Mouse (Mus musculus) neural tube, embryonic 12.5 days (tissue): ENCODE results near the gene Aco1. TPM values are rescaled to one million over a fixed set of nuclear protein-coding genes. Genes with fewer than 3 reads are reported as not detected.

Source experiments
- ATAC-seq: fragments of 200-750 bp; cut with Nextera tagmentation; 2 replicates; pipeline ENCODE4 v1.8.0; 2017; ENCODE audit warnings: low read depth, mild to moderate bottlenecking, moderate TSS enrichment, moderate library complexity; ENCODE audit not compliant: low FRiP score
- H3K27ac ChIP-seq: fragments of 300-500 bp; sonication (generic); 2 replicates; pipeline ENCODE4 v1.5.1; 2016
- H3K27me3 ChIP-seq: fragments of 300-500 bp; sonication (generic); replicated peaks from 2 replicates; pipeline ENCODE4 v1.6.1; 2016; ENCODE audit warnings: mild to moderate bottlenecking
- H3K36me3 ChIP-seq: fragments of 300-500 bp; sonication (generic); 2 replicates; pipeline ENCODE4 v1.6.1; 2016; ENCODE audit warnings: mild to moderate bottlenecking
- H3K4me1 ChIP-seq: fragments of 300-500 bp; sonication (generic); 2 replicates; pipeline ENCODE4 v1.6.1; 2016
- H3K4me2 ChIP-seq: fragments of 300-500 bp; sonication (generic); replicated peaks from 2 replicates; pipeline ENCODE4 v1.6.1; 2016; ENCODE audit warnings: mild to moderate bottlenecking
- H3K4me3 ChIP-seq: fragments of 300-500 bp; sonication (generic); 2 replicates; pipeline ENCODE4 v1.5.1; 2016
- H3K9ac ChIP-seq: fragments of 300-500 bp; sonication (generic); 2 replicates; pipeline ENCODE4 v1.6.1; 2016; ENCODE audit warnings: mild to moderate bottlenecking
- H3K9me3 ChIP-seq: fragments of 300-500 bp; sonication (generic); 2 replicates; pipeline ENCODE4 v1.6.1; 2016; ENCODE audit warnings: mild to moderate bottlenecking
- WGBS: fragments of 180-500 bp; shearing (Covaris S2); methylation state at CpG from one replicate; pipeline ENCODE4 v1.1.7; 2016; 5-methylcytosine and 5-hydroxymethylcytosine counted together
- polyA plus RNA-seq: library from polyadenylated mRNA; unstranded; fragments of >200 nt; fragmentation: Nextera tagmentation; extraction: Ambion mirVana; gene quantifications from 2 replicates; pipeline ENCODE4 v1.2.1, GENCODE M21; 2016

Aco1 gene
- polyA plus RNA-seq, 1 experiment from 2014 or later: 58.5 TPM

DNA sequence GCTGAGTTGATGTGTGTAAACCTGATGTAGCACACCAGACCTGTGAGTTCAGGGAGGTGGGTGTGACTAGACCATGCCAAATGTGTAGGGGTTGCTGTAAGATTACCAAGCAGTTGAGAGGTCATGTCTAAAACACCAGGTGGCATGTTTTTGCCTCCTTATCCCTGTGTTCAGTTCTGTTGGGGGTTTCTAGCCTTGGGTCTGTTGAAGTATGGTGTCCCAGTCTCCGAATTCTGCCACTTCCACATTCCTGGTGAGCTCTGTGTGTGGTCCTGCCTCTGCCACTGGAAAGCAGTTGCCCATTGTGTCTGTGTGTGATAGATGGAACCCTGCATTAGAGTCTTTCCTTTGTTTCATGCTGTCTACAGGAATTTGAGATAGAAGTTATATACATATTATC lies 1.7 kb downstream of the Aco1 start:
- H3K4me1 ChIP-seq: peaks cover 16% of the 10 kb centered on the region
- ATAC-seq: no peak
- H3K27me3 ChIP-seq: no peaks in the 10 kb centered on the region
- WGBS: 20% methylated on average over 1 of the region's 1 CpGs
- H3K36me3 ChIP-seq: no peaks in the 10 kb centered on the region
- H3K9me3 ChIP-seq: no peaks in the 10 kb centered on the region
- no peak overlapping the region for H3K9ac ChIP-seq
- H3K4me3 ChIP-seq: peak overlapping the region; percentile 79
- H3K4me2 ChIP-seq: peak overlapping the region; percentile 73
- H3K27ac ChIP-seq: no peak overlapping the region

DNA sequence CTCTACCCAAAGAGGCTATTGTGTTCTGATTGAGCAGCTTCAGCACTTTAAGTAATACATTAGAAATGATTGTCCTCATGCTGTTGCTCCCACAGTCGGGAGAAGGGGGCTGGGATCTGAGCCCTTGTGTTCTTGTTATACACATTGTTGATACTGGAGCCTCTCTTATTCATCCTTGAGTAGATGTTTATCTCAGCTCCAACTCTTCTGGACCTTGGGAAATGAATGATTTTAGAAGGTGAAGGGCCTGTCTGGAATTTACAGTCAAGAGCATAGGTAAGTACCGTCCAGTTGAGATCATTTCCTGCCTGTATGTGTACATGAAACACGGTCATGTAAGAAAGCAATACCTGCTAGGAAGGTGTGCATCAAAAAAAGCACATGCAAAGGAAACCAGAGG lies 2.1 kb downstream of the Aco1 start:
- Histone ChIP-seq H3K27ac (no peak overlapping the region), H3K4me2 (peak overlapping the region; percentile 73), H3K4me1 (peaks cover 16% of the 10 kb centered on the region), H3K9ac (no peak overlapping the region), H3K4me3 (no peak overlapping the region), H3K36me3 (no peaks in the 10 kb centered on the region), H3K27me3 (no peaks in the 10 kb centered on the region), H3K9me3 (no peaks in the 10 kb centered on the region)
- ATAC-seq: no peak
- 70% methylated on average over 3 of the region's 3 CpGs for WGBS

GRCm38 (mm10) chr4:40148281-40148680 lies 5.4 kb downstream of the Aco1 start:
- Histone ChIP-seq H3K27me3 (no peaks in the 10 kb centered on the region), H3K9me3 (no peaks in the 10 kb centered on the region), H3K4me1 (peaks cover 10% of the 10 kb centered on the region), H3K4me3 (no peak overlapping the region), H3K4me2 (no peak overlapping the region), H3K36me3 (no peaks in the 10 kb centered on the region), H3K9ac (no peak overlapping the region), H3K27ac (no peak overlapping the region)
- WGBS: 94% methylated on average over 5 of the region's 5 CpGs
- ATAC-seq: no peak

GRCm38 (mm10) chr4:40150046-40150445 lies 7.2 kb downstream of the Aco1 start:
- H3K27ac ChIP-seq: no peak overlapping the region
- no peaks in the 10 kb centered on the region for H3K9me3 ChIP-seq
- WGBS: 90% methylated on average over 7 of the region's 7 CpGs
- H3K27me3 ChIP-seq: no peaks in the 10 kb centered on the region
- no peak for ATAC-seq
- no peak overlapping the region for H3K4me3 ChIP-seq
- H3K4me2 ChIP-seq: no peak overlapping the region
- H3K36me3 ChIP-seq: no peaks in the 10 kb centered on the region
- no peak overlapping the region for H3K9ac ChIP-seq
- no peaks in the 10 kb centered on the region for H3K4me1 ChIP-seq

GRCm38 (mm10) chr4:40152771-40153170 lies 9.9 kb downstream of the Aco1 start:
- no peaks in the 10 kb centered on the region for H3K9me3 ChIP-seq
- no peaks in the 10 kb centered on the region for H3K4me1 ChIP-seq
- WGBS: 96% methylated on average over 2 of the region's 2 CpGs
- no peak overlapping the region for H3K4me3 ChIP-seq
- H3K36me3 ChIP-seq: no peaks in the 10 kb centered on the region
- H3K4me2 ChIP-seq: no peak overlapping the region
- no peaks in the 10 kb centered on the region for H3K27me3 ChIP-seq
- no peak overlapping the region for H3K9ac ChIP-seq
- no peak for ATAC-seq
- H3K27ac ChIP-seq: no peak overlapping the region

DNA sequence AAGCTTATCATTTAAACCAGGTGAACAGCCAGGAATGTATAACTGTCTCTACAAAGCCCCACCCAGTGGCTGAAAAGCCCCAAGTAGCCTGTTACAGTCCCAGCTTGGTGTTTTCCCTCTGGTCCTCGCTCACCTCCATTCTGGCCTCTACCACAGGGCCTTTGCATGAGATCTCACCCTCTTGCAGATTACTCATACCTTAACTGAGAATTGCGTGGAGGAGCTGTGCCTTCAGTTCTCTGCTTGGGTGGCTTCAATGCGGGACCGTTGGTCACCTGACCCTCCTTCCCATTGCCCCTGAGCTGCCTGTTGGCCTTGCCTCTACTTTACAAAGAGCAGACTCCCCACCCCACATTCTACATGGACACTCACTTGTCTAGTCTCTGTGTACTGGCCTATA lies 10.6 kb downstream of the Aco1 start:
- Histone ChIP-seq H3K36me3 (no peaks in the 10 kb centered on the region), H3K27ac (no peak overlapping the region), H3K4me2 (no peak overlapping the region), H3K4me1 (no peaks in the 10 kb centered on the region), H3K27me3 (no peaks in the 10 kb centered on the region), H3K9ac (no peak overlapping the region), H3K9me3 (no peaks in the 10 kb centered on the region), H3K4me3 (no peak overlapping the region)
- 94% methylated on average over 4 of the region's 4 CpGs for WGBS
- ATAC-seq: no peak

- H3K4me1 ChIP-seq: no peaks in the 10 kb centered on the region
- H3K4me3 ChIP-seq: no peak overlapping the region
- H3K4me2 ChIP-seq: no peak overlapping the region
- H3K27ac ChIP-seq: no peak overlapping the region
- H3K9ac ChIP-seq: no peak overlapping the region
- 93% methylated on average over 4 of the region's 4 CpGs for WGBS
- H3K36me3 ChIP-seq: no peaks in the 10 kb centered on the region
- no peaks in the 10 kb centered on the region for H3K27me3 ChIP-seq
- ATAC-seq: no peak
- H3K9me3 ChIP-seq: no peaks in the 10 kb centered on the region
Observed at GRCm38 (mm10) chr4:40154751-40155150, 11.9 kb downstream of the Aco1 start.

DNA sequence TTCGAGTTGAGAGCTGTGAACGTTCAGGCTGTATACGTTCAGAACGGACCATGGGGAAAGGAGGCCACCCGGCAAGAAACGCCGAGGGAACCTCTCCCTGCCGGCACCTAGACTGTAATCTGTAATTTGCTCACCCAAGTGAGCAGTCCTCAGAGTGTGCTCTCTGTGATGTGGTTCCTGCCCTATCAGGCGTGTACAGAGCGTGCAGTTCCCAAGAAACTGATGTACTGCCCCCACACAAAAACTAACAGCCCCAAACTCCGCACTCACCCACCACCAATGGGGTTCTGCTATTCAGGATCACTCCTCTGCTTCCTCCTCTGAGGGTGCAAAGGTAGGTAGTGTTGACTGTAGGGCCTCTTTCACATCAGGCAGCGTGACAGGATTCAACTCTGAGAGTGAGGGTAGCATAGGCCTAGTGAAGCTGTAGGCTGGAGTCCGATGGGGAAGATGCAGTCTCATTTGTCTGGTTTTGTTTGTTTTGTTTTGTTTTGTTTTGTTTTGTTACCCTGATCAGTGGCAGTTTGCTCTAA lies 12.7 kb downstream of the Aco1 start:
- Histone ChIP-seq H3K4me3 (no peak overlapping the region), H3K4me2 (no peak overlapping the region), H3K27ac (no peak overlapping the region), H3K4me1 (no peaks in the 10 kb centered on the region), H3K9ac (no peak overlapping the region), H3K27me3 (no peaks in the 10 kb centered on the region), H3K36me3 (peaks cover under 1% of the 10 kb centered on the region; the same call in 1 of the 2 replicates), H3K9me3 (peaks cover 3% of the 10 kb centered on the region; the same call in 1 of the 2 replicates)
- ATAC-seq: no peak
- 89% methylated on average over 13 of the region's 13 CpGs for WGBS

GRCm38 (mm10) chr4:40156153-40156552 lies 13.3 kb downstream of the Aco1 start:
- ATAC-seq: no peak
- 93% methylated on average over 2 of the region's 2 CpGs for WGBS

DNA sequence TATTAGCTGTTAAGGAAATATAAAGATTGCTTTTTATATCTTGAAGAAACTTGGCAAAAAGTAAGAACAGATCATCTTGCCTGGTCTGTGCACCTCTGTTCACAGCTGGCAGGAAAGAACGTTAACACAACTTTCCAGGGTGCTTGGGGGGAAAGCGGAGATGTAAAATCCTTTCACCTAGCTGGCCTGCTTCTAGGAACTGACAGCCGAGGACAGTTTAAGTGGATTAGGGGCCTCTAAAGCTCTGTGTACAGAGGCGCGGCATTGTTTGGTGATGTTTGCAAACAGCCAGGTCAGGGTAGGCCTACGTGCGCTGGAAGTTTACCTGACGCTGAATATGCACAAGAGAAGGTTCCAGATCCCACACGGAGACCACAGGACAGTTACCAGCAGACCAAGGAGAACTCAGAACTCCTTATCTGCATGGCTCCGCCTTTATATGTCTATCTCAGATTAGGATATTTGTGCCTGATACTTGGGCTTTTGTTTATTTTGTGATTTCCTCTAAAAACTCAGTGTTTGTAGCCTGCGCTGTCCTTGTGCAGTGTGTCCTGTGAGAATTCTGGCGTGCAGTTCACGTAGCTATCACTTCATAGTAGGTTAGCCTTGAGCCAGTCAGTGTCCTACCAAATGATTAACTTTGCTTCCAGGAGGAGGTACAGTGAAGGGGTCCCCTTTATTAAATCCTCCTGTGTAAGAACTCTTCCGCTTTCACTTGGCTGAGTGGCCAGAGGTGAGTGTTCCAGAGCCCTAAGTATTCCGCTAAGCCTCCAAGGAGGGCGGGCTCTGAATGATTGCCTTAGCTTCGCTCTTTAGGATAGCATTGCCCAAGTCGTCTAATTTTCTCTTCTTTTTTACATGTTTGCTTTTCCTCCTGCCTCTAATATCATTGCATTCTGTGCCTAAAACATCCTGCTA lies 14.0 kb downstream of the Aco1 start:
- H3K27me3 ChIP-seq: no peaks in the 10 kb centered on the region
- H3K9ac ChIP-seq: no peak overlapping the region
- no peak overlapping the region for H3K4me3 ChIP-seq
- H3K4me2 ChIP-seq: no peak overlapping the region
- no peaks in the 10 kb centered on the region for H3K4me1 ChIP-seq
- no peak overlapping the region for H3K27ac ChIP-seq
- WGBS: 90% methylated on average over 18 of the region's 18 CpGs
- peaks cover 6% of the 10 kb centered on the region; the same call in 1 of the 2 replicates for H3K36me3 ChIP-seq
- no peak for ATAC-seq
- peaks cover 7% of the 10 kb centered on the region; the same call in 1 of the 2 replicates for H3K9me3 ChIP-seq

More at GRCm38 (mm10) chr4:40156153-40156552, 13.3 kb downstream of the Aco1 start:
- Histone ChIP-seq H3K9me3 (peaks cover 7% of the 10 kb centered on the region; the same call in 1 of the 2 replicates), H3K36me3 (peaks cover 6% of the 10 kb centered on the region; the same call in 1 of the 2 replicates), H3K4me3 (no peak overlapping the region), H3K9ac (no peak overlapping the region), H3K4me2 (no peak overlapping the region), H3K27ac (no peak overlapping the region), H3K4me1 (no peaks in the 10 kb centered on the region), H3K27me3 (no peaks in the 10 kb centered on the region)

GRCm38 (mm10) chr4:40157500-40158223 lies 14.8 kb downstream of the Aco1 start:
- no peak overlapping the region for H3K9ac ChIP-seq
- H3K27me3 ChIP-seq: no peaks in the 10 kb centered on the region
- H3K36me3 ChIP-seq: peaks cover 6% of the 10 kb centered on the region; the same call in 1 of the 2 replicates
- ATAC-seq: no peak
- WGBS: 87% methylated on average over 5 of the region's 5 CpGs
- H3K9me3 ChIP-seq: peaks cover 7% of the 10 kb centered on the region; the same call in 1 of the 2 replicates
- no peak overlapping the region for H3K4me3 ChIP-seq
- H3K27ac ChIP-seq: no peak overlapping the region
- H3K4me2 ChIP-seq: no peak overlapping the region
- H3K4me1 ChIP-seq: no peaks in the 10 kb centered on the region

DNA sequence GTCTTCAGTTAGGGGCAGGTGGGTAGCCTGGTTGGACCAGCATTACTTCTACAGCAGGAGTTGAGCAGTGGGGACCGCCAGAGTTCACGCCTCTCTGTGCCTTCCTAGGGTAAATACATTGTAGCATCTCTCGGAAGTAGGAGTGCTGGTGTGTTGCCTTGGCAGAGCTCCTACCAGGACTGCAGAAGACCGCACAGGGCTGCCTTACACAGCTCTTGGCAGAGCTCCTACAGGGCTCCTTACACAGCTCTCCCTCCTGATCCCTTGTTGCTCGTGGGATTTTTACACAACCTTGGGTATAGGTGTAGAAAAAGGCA lies 15.3 kb downstream of the Aco1 start:
- Histone ChIP-seq H3K9ac (no peak overlapping the region), H3K9me3 (peaks cover 7% of the 10 kb centered on the region; the same call in 1 of the 2 replicates), H3K27ac (no peak overlapping the region), H3K4me2 (no peak overlapping the region), H3K27me3 (no peaks in the 10 kb centered on the region), H3K36me3 (peaks cover 6% of the 10 kb centered on the region; the same call in 1 of the 2 replicates), H3K4me3 (no peak overlapping the region), H3K4me1 (no peaks in the 10 kb centered on the region)
- no peak for ATAC-seq
- 93% methylated on average over 5 of the region's 5 CpGs for WGBS
